Mouse (Mus musculus) cerebellum, adult 8-10 months (tissue): ENCODE data around the gene Atp7b.

ENCODE experiments used
- DNase-seq: peaks from one replicate; pipeline ENCODE4 v3.0.0; 2022

Atp7b gene

GRCm38 (mm10) chr8:22022244-22022643 is 37.9 kb downstream of the Atp7b start:
- DNase-seq, result no peak

GRCm38 (mm10) chr8:22019498-22019897 is 40.6 kb downstream of the Atp7b start:
- DNase-seq, result no peak

GRCm38 (mm10) chr8:22017731-22018130 is 42.4 kb downstream of the Atp7b start:
- no peak for DNase-seq

- DNase-seq, result no peak
These were observed 46.9 kb downstream of the Atp7b start for GRCm38 (mm10) chr8:22013034-22013707.

GRCm38 (mm10) chr8:22009403-22009802 is 50.7 kb downstream of the Atp7b start:
- DNase-seq, result peak; percentile 5

GRCm38 (mm10) chr8:22006423-22006822 is 53.7 kb downstream of the Atp7b start:
- DNase-seq, result no peak

- no peak for DNase-seq
These were observed 55.2 kb downstream of the Atp7b start for GRCm38 (mm10) chr8:22004750-22005522.

GRCm38 (mm10) chr8:21995181-21995580 is 64.9 kb downstream of the Atp7b start:
- no peak for DNase-seq

GRCm38 (mm10) chr8:21992184-21992583 is 67.9 kb downstream of the Atp7b start:
- DNase-seq, result peak; percentile 46

GRCm38 (mm10) chr8:21981664-21982337 is 78.3 kb downstream of the Atp7b start:
- peak; percentile 13 for DNase-seq

- no peak for DNase-seq
These were observed 81.9 kb downstream of the Atp7b start for GRCm38 (mm10) chr8:21978193-21978592.

GRCm38 (mm10) chr8:21969475-21969874 is 90.6 kb downstream of the Atp7b start, which contains the start of gene Ccdc70:
Gene Ccdc70 (plus strand): TSS chr8:21969775.
- no peak for DNase-seq

- no peak for DNase-seq
These were observed 93.5 kb downstream of the Atp7b start for GRCm38 (mm10) chr8:21966646-21967045.

- no peak for DNase-seq
These were observed 101.7 kb downstream of the Atp7b start, which contains the start of gene Fam90a1a for GRCm38 (mm10) chr8:21958414-21958813. Gene Fam90a1a (plus strand): TSS chr8:21958714.

- no peak for DNase-seq
These were observed 103.8 kb downstream of the Atp7b start for GRCm38 (mm10) chr8:21956336-21956735.

GRCm38 (mm10) chr8:21955321-21955720 is 104.8 kb downstream of the Atp7b start:
- DNase-seq, result peak; percentile 3

- no peak for DNase-seq
These were observed 112.6 kb downstream of the Atp7b start for GRCm38 (mm10) chr8:21947311-21948017.

GRCm38 (mm10) chr8:21946462-21946861 is 113.6 kb downstream of the Atp7b start, which contains the start of gene Defb13:
Gene Defb13 (plus strand): TSS chr8:21946762.
- DNase-seq, result no peak
